Mouse (Mus musculus): ENCODE results near the gene Pjvk.

- no peak for TF ChIP-seq CTCF (IDR thresholded peaks at IDR 0.05; ENCODE audit: insufficient read depth, low read length)
- no peak for TF ChIP-seq POLR2A (IDR thresholded peaks at IDR 0.05; ENCODE audit: borderline replicate concordance, extremely low read depth, low read depth, low read length)
Measured at GRCm38 (mm10) chr2:76602256-76602655, 46.0 kb upstream of the Pjvk start.

Data from lung, adult 2 months (tissue).